Mouse (Mus musculus): ENCODE measurements around the gene Gucy2d. TPM values are rescaled to one million over a fixed set of nuclear protein-coding genes. Genes with fewer than 3 reads are reported as not detected.
A peak's percentile ranks its signal among the peaks of the same experiment; 100 is the strongest.

Gucy2d gene
- polyA plus RNA-seq, 1 experiment from 2014 or later, result 0.37 TPM

DNA sequence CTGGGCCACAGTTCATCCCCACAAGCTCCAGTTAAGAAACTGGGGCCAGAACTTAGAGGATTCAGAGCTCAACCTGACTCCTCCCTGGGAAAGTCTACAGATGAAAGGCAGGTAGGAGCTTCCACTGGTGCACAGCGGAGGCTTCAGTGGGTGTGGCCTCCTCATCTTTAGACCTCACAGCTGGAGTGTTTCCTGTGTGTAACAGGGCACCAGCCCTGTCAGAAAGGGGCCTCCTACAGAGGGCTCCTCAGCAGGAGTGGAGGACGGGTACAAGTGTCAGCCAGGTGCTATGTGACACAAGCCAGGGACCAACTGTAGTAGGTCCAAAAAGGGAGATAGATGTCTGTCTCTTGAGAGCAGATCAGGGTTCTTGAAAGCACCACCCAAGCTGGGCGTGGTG is 73.0 kb downstream of the Gucy2d start:
- no peaks in the 10 kb centered on the region for H3K9me3 ChIP-seq (ENCODE audit: control insufficient read depth, low read length)
- H3K4me2 ChIP-seq (ENCODE audit: low read depth, low read length), result no peak overlapping the region
- H3K27me3 ChIP-seq (ENCODE audit: control insufficient read depth, insufficient read depth, low read length), result no peaks in the 10 kb centered on the region
- 76% methylated on average over 3 of the region's 3 CpGs for WGBS
- no peaks in the 10 kb centered on the region for H3K36me3 ChIP-seq (ENCODE audit: control insufficient read depth, insufficient read depth, low read length)
- no peak overlapping the region for H3K4me3 ChIP-seq (ENCODE audit: low read depth, low read length)
- H3K9ac ChIP-seq (replicated peaks; ENCODE audit: low read depth, low read length), result no peak overlapping the region
- no peaks in the 10 kb centered on the region for H3K4me1 ChIP-seq (ENCODE audit: control insufficient read depth, insufficient read depth, low read length)
- ATAC-seq (ENCODE audit: low read depth), result no peak
- no peak overlapping the region for H3K27ac ChIP-seq (ENCODE audit: low read depth, low read length)

DNA sequence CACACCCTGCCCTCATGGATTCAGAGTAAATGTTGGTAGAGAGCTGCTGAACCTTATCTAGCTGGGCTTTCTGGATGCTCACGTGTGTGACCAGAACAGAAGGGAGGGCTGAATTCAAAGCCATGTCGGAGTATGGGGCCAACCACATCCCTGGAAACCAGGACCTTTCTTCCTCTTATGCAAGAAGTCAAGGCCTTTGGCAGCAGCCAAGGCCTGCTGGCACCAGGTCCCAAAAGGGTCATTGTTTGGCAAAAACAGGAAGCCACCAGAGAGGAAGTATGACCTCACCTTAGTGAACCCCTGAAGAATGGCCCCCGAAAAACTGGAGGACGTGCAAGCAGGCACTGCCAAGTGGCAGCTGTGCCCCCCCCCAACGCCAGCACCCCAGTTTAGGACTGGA is 82.4 kb downstream of the Gucy2d start:
- Histone ChIP-seq H3K4me3 (ENCODE audit: low read depth, low read length) (no peak overlapping the region), H3K4me2 (ENCODE audit: low read depth, low read length) (no peak overlapping the region), H3K27me3 (ENCODE audit: control insufficient read depth, insufficient read depth, low read length) (no peaks in the 10 kb centered on the region), H3K4me1 (ENCODE audit: control insufficient read depth, insufficient read depth, low read length) (no peaks in the 10 kb centered on the region), H3K9me3 (ENCODE audit: control insufficient read depth, low read length) (no peaks in the 10 kb centered on the region), H3K36me3 (ENCODE audit: control insufficient read depth, insufficient read depth, low read length) (no peaks in the 10 kb centered on the region), H3K27ac (ENCODE audit: low read depth, low read length) (no peak overlapping the region), H3K9ac (replicated peaks; ENCODE audit: low read depth, low read length) (no peak overlapping the region)
- WGBS, result 86% methylated on average over 5 of the region's 5 CpGs
- ATAC-seq (ENCODE audit: low read depth), result 0 out of 2 replicates have a peak, but pooled peaks have one; percentile 5

DNA sequence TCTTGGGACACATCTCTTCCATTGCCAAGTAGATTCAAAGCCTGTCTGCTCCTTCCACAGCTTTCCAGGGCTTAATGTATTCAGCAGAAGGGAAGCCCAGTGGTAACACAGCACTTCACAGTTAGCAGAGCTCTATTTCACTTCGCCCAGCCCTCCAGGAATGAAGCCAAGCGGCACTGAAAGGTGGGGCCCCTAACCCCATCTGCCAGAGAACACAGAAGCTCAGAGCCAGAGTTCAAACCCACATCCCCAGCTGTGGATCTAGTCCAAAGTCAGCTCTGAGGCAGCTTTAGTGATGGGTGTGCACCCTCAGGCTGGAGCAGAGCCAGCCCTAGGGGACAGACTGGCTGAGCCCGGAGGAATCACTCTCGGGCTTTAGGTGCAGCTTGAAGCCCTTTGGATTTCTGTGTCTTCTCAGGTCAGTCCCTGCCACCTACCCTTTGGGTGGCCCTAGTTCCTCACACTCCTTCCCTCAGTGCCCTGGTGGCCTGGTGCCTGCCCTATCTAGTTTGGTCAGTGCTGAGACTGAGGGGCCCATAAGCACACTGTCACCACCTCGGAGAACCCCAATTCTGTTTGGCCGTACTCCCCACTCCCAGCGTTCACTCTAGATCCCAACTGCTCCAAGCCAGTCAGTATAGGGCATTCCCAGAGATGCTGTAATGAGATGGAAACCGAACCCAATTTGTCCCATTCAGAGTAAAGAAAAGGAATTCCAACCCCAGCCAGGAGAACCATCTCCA is 83.0 kb downstream of the Gucy2d start:
- Histone ChIP-seq H3K9me3 (ENCODE audit: control insufficient read depth, low read length) (no peaks in the 10 kb centered on the region), H3K9ac (replicated peaks; ENCODE audit: low read depth, low read length) (no peak overlapping the region), H3K27me3 (ENCODE audit: control insufficient read depth, insufficient read depth, low read length) (no peaks in the 10 kb centered on the region), H3K27ac (ENCODE audit: low read depth, low read length) (peak overlapping the region; percentile 50), H3K36me3 (ENCODE audit: control insufficient read depth, insufficient read depth, low read length) (no peaks in the 10 kb centered on the region), H3K4me2 (ENCODE audit: low read depth, low read length) (no peak overlapping the region), H3K4me1 (ENCODE audit: control insufficient read depth, insufficient read depth, low read length) (no peaks in the 10 kb centered on the region), H3K4me3 (ENCODE audit: low read depth, low read length) (no peak overlapping the region)
- 69% methylated on average over 8 of the region's 8 CpGs for WGBS
- ATAC-seq (ENCODE audit: low read depth), result peak; percentile 55; the same call in 1 of the 2 replicates

DNA sequence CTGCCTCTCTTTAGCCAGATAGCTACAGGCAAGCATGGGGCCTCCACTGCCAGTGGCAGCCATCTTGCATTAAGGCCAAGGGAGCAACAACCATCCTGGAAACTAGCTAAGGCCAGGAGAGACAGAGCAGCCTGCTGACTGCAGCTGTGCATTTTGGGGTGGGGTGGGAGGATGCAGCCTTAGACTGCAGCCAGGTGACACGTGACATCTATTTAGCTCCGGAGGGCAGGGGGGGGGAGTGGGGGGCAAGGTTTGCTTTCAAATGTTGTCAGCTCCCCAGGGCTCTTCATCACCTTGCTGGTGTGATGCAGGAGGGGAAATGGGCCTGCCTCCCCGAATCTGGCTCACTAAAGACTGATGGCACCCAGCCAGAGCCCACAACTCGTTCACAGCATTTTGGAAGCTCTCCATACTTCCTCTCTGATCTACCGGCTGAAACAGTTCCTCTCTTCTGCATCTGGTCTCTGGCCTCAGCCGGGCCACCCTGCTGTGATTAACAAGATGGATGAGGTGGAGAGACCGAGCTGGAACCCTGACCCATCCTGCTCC is 83.7 kb downstream of the Gucy2d start:
- WGBS, result 6% methylated on average over 7 of the region's 7 CpGs
- no peak overlapping the region for H3K9ac ChIP-seq (replicated peaks; ENCODE audit: low read depth, low read length)
- no peaks in the 10 kb centered on the region for H3K9me3 ChIP-seq (ENCODE audit: control insufficient read depth, low read length)
- H3K4me1 ChIP-seq (ENCODE audit: control insufficient read depth, insufficient read depth, low read length), result no peaks in the 10 kb centered on the region
- peak; percentile 70 for ATAC-seq (ENCODE audit: low read depth)
- no peak overlapping the region for H3K4me3 ChIP-seq (ENCODE audit: low read depth, low read length)
- no peaks in the 10 kb centered on the region for H3K36me3 ChIP-seq (ENCODE audit: control insufficient read depth, insufficient read depth, low read length)
- H3K27me3 ChIP-seq (ENCODE audit: control insufficient read depth, insufficient read depth, low read length), result no peaks in the 10 kb centered on the region
- H3K27ac ChIP-seq (ENCODE audit: low read depth, low read length), result peak overlapping the region; percentile 50
- H3K4me2 ChIP-seq (ENCODE audit: low read depth, low read length), result no peak overlapping the region

DNA sequence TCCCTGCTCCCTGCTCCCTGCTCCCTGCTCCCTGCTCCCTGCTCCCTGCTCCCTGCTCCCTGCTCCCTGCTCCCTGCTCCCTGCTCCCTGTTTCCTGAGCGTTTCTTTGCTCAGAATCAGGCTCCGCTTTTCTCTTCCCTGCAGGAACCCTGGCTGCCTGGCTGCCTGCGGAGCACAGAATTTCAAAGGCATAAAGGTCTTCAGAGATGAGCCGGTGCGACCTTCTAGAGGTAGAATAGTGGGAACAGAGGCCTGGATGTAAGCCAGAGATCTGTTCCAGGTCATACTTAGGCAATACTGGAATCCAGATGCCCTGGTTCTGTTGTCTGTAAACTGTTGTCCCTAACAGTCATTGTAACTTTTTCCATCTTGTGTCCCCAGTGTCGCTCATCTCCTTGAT is 84.2 kb downstream of the Gucy2d start:
- Histone ChIP-seq H3K4me2 (ENCODE audit: low read depth, low read length) (no peak overlapping the region), H3K36me3 (ENCODE audit: control insufficient read depth, insufficient read depth, low read length) (no peaks in the 10 kb centered on the region), H3K27ac (ENCODE audit: low read depth, low read length) (peak overlapping the region; percentile 50; the same call in 1 of the 2 replicates), H3K9ac (replicated peaks; ENCODE audit: low read depth, low read length) (no peak overlapping the region), H3K9me3 (ENCODE audit: control insufficient read depth, low read length) (no peaks in the 10 kb centered on the region), H3K4me3 (ENCODE audit: low read depth, low read length) (no peak overlapping the region), H3K4me1 (ENCODE audit: control insufficient read depth, insufficient read depth, low read length) (no peaks in the 10 kb centered on the region), H3K27me3 (ENCODE audit: control insufficient read depth, insufficient read depth, low read length) (no peaks in the 10 kb centered on the region)
- WGBS, result 29% methylated on average over 6 of the region's 6 CpGs
- no peak for ATAC-seq (ENCODE audit: low read depth)

DNA sequence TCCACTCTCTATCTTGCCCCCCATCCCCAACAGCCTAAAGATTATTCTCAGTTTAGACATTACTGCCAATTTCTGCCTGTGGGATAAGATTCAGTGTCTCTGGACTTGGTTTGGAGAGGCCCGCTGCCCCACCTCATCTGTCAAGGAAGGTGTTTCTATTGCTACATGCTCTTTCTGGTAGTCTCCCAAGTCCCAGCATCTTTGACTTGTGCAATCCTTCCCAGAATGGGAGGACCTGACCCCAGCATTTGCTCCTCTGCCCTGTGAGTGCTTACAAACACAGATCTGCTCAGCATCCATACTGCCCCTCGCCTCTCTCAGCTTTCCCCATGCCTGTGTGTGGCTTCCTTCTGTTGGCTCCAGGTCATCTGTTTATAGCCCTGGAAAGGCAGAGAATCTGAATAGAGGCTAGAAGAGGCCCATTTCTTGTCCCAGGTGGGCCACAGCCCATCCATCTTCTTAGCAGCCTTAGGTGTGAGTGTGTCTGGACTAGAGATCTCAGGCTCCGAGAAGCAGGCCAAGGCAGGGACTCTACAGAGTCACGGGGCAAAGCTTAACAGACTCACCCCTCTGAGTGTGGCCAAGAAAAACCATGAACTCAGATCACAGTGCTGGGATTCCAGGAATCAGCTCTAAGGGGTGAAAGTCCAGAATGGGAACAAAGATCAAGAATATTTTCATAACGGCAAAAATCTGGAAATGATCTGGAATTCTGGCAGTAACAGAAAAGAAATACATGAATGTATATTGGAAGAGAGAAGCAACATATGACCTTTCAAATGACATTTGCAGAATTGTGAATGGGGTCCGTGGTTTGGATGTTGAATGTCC is 84.9 kb downstream of the Gucy2d start:
- Histone ChIP-seq H3K4me2 (ENCODE audit: low read depth, low read length) (no peak overlapping the region), H3K36me3 (ENCODE audit: control insufficient read depth, insufficient read depth, low read length) (no peaks in the 10 kb centered on the region), H3K9me3 (ENCODE audit: control insufficient read depth, low read length) (no peaks in the 10 kb centered on the region), H3K9ac (replicated peaks; ENCODE audit: low read depth, low read length) (no peak overlapping the region), H3K27me3 (ENCODE audit: control insufficient read depth, insufficient read depth, low read length) (no peaks in the 10 kb centered on the region), H3K27ac (ENCODE audit: low read depth, low read length) (no peak overlapping the region), H3K4me1 (ENCODE audit: control insufficient read depth, insufficient read depth, low read length) (no peaks in the 10 kb centered on the region), H3K4me3 (ENCODE audit: low read depth, low read length) (no peak overlapping the region)
- WGBS, result 78% methylated on average over 6 of the region's 6 CpGs
- no peak for ATAC-seq (ENCODE audit: low read depth)

Other genes starting within 250 kb of the Gucy2d start
- 0.40 and 0.63 TPM in 2 replicates for gene B3gnt6, start 240.9 kb upstream of the Gucy2d start, polyA plus RNA-seq (2014; fragmentation: Nextera tagmentation; extraction: Ambion mirVana)
- gene Acer3, start 119.2 kb upstream of the Gucy2d start, polyA plus RNA-seq (2014; fragmentation: Nextera tagmentation; extraction: Ambion mirVana), result 23.7 and 28.3 TPM in 2 replicates
- 8.7 and 9.4 TPM in 2 replicates for gene Tsku, start 79.1 kb upstream of the Gucy2d start, polyA plus RNA-seq (2014; fragmentation: Nextera tagmentation; extraction: Ambion mirVana)
- gene Lrrc32, start 48.9 kb downstream of the Gucy2d start, polyA plus RNA-seq (2014; fragmentation: Nextera tagmentation; extraction: Ambion mirVana), result 1.5 and 4.8 TPM in 2 replicates
- gene Emsy, start 216.4 kb downstream of the Gucy2d start, polyA plus RNA-seq (2014; fragmentation: Nextera tagmentation; extraction: Ambion mirVana), result 49.8 and 50.5 TPM in 2 replicates

All from neural tube, embryonic 14.5 days (tissue).